Mouse (Mus musculus) G1E (cell line): ENCODE measurements at regions not wholly inside any gene's neighbourhood (a gene's known extent, or its start where the extent isn't known, plus 50 kb on each side); places are given as distances from the start of the nearest gene placed in this dataset.

ENCODE experiments used
- CTCF ChIP-seq: IDR thresholded peaks from 2 replicates; pipeline ENCODE4 v1.5.1; 2012; ENCODE audit warnings: low read depth, low read length, inconsistent platforms, mixed read lengths
- GATA1 ChIP-seq: IDR thresholded peaks from 2 replicates; pipeline ENCODE4 v1.6.1; 2012; ENCODE audit warnings: borderline replicate concordance, low read length, inconsistent platforms, mixed read lengths
- GATA2 ChIP-seq: IDR thresholded peaks from 2 replicates; pipeline ENCODE4 v1.6.1; 2012; ENCODE audit warnings: low read depth, low read length, inconsistent platforms, borderline replicate concordance
- POLR2AphosphoS5 ChIP-seq: IDR thresholded peaks from 2 replicates; pipeline ENCODE4 v1.6.1; 2012; ENCODE audit warnings: low read depth, low read length, inconsistent platforms; ENCODE audit not compliant: insufficient replicate concordance

DNA sequence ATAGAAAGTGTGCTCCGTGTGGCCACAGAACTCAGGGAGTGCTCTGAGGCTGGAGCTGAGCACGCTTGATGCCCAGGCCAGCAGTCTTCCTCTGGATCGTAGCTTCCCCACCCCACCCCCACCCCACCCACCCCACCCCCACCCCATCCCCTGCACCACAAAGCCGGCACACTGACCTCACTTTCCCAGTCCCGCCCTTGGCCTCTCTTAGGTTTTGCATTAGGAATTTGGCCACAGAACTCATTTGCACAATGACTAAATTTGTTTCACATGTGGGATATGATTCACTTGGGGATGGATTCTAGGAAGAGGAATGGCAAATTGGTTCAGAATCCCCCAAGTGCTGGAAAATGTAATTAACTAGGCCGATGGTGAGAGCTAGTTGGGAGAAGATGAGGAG lies 94.3 kb downstream of the Tmx1 start:
- no peak for TF ChIP-seq CTCF
- no peak for TF ChIP-seq GATA1
- no peak for TF ChIP-seq POLR2AphosphoS5
- TF ChIP-seq GATA2 = no peak
